Comparison of ENCODE assay signal across 8 mouse cellular contexts in genomic region chr3:97296941-97297552, GRCm38 (mm10). TPM values are rescaled to one million over a fixed set of nuclear protein-coding genes. Genes with fewer than 3 reads are reported as not detected.
DNase-seq lines count a peak whose midpoint lies in the region; ATAC-seq and TF ChIP-seq lines count a peak whose summit lies in the region.

No protein-coding gene starts in this region.

- peaks cover 34% of the 10 kb centered on the region for H3K4me1 ChIP-seq in E14TG2a.4 (replicated peaks; ENCODE audit: low read depth, low read length)
- peaks cover 61% of the 10 kb centered on the region for H3K4me1 ChIP-seq in forebrain, embryonic 13.5 days
- peaks cover 62% of the 10 kb centered on the region for H3K4me1 ChIP-seq in neural tube, embryonic 13.5 days (replicated peaks)
- peaks cover 14% of the 10 kb centered on the region for H3K4me1 ChIP-seq in thymus, adult 2 months (replicated peaks; ENCODE audit: control insufficient read depth, insufficient read depth, low read length)

- intact Hi-C loops in heart, postnatal 14 days (cut with DNase I), result loop anchor here (1.0 kb wide), 1 partner anchor 69 kb away; no protein-coding TSS in a partner anchor

- peaks cover 13% of the 10 kb centered on the region for H3K27me3 ChIP-seq in E14TG2a.4 (ENCODE audit: insufficient read depth, low read length)
- no peaks in the 10 kb centered on the region for H3K27me3 ChIP-seq in forebrain, embryonic 13.5 days
- H3K27me3 ChIP-seq in neural tube, embryonic 13.5 days, result no peaks in the 10 kb centered on the region
- H3K27me3 ChIP-seq in thymus, adult 2 months (ENCODE audit: control insufficient read depth, insufficient read depth, low read length), result no peaks in the 10 kb centered on the region

- H3K36me3 ChIP-seq in E14TG2a.4 (ENCODE audit: insufficient read depth, low read length), result no peaks in the 10 kb centered on the region
- H3K36me3 ChIP-seq in forebrain, embryonic 13.5 days (ENCODE audit: poor library complexity, severe bottlenecking), result no peaks in the 10 kb centered on the region
- H3K36me3 ChIP-seq in neural tube, embryonic 13.5 days, result no peaks in the 10 kb centered on the region
- H3K36me3 ChIP-seq in thymus, adult 2 months (ENCODE audit: control insufficient read depth, insufficient read depth, low read length), result no peaks in the 10 kb centered on the region

- peak overlapping the region; percentile 96 for H3K9ac ChIP-seq in forebrain, embryonic 13.5 days
- H3K9ac ChIP-seq in neural tube, embryonic 13.5 days, result peak overlapping the region; percentile 93

- no peaks in the 10 kb centered on the region for H3K9me3 ChIP-seq in E14TG2a.4 (ENCODE audit: low read length)
- no peaks in the 10 kb centered on the region for H3K9me3 ChIP-seq in forebrain, embryonic 13.5 days (replicated peaks)
- H3K9me3 ChIP-seq in neural tube, embryonic 13.5 days, result no peaks in the 10 kb centered on the region

- no peak for TF ChIP-seq POLR2A in thymus, adult 2 months (IDR thresholded peaks at IDR 0.05; ENCODE audit: control insufficient read depth, extremely low read depth, insufficient read depth, low read length, poor library complexity)

- DNase-seq in brain, adult 2 months (ENCODE audit: low read depth, low spot score), result peak; percentile 73
- peak; percentile 53 to 54 for DNase-seq in heart, postnatal 14 days
- DNase-seq in kidney, postnatal 36 days, result peak; percentile 34 to 63
- peak; percentile 35 to 44 for DNase-seq in lung, adult 18-20 months
- peak; percentile 37 for DNase-seq in thymus, adult 2 months

- H3K27ac ChIP-seq in forebrain, embryonic 13.5 days, result peak overlapping the region; percentile 98
- peak overlapping the region; percentile 98 for H3K27ac ChIP-seq in neural tube, embryonic 13.5 days (replicated peaks)
- peak overlapping the region; percentile 22; the same call in 1 of the 2 replicates for H3K27ac ChIP-seq in thymus, adult 2 months (ENCODE audit: control insufficient read depth, insufficient read depth, low read length)

- TF ChIP-seq CTCF in E14TG2a.4 (conservative IDR thresholded peaks at IDR 0.05; ENCODE audit: low read length), result no peak
- TF ChIP-seq CTCF in thymus, adult 2 months (IDR thresholded peaks at IDR 0.05; ENCODE audit: borderline replicate concordance, control insufficient read depth, extremely low read depth, insufficient read depth, low read length, poor library complexity), result no peak

- WGBS in forebrain, embryonic 13.5 days, result under 1% methylated on average over 16 of the region's 16 CpGs
- 2% methylated on average over 16 of the region's 16 CpGs for WGBS in neural tube, embryonic 13.5 days
- 12% methylated on average over 16 of the region's 16 CpGs for WGBS in thymus, adult 2 months

- peak overlapping the region; percentile 77 for H3K4me3 ChIP-seq in E14TG2a.4 (replicated peaks; ENCODE audit: low read length)
- H3K4me3 ChIP-seq in forebrain, embryonic 13.5 days, result peak overlapping the region; percentile 93
- peak overlapping the region; percentile 81 for H3K4me3 ChIP-seq in neural tube, embryonic 13.5 days
- H3K4me3 ChIP-seq in thymus, adult 2 months (ENCODE audit: control insufficient read depth, insufficient read depth, low read length), result peak overlapping the region; percentile 66

- ATAC-seq in forebrain, embryonic 13.5 days, result peak; percentile 57
- ATAC-seq in neural tube, embryonic 13.5 days (ENCODE audit: low read depth), result peak; percentile 75

- H3K4me2 ChIP-seq in forebrain, embryonic 13.5 days, result peak overlapping the region; percentile 83
- peak overlapping the region; percentile 90 for H3K4me2 ChIP-seq in neural tube, embryonic 13.5 days

RNA-seq across cellular contexts. Expression of gene Bcl9, which starts 0.7 kb away (rescaled TPM):
- polyA plus RNA-seq in forebrain, embryonic 13.5 days (2015; fragmentation: Nextera tagmentation; extraction: Ambion mirVana), result 101 and 105 TPM in 2 replicates
- total RNA-seq in heart, postnatal 14 days (2021), result 10 to 100 TPM; 24.6 to 27.2 TPM
- polyA plus RNA-seq in neural tube, embryonic 13.5 days (2015; fragmentation: Nextera tagmentation; extraction: Ambion mirVana), result 75.4 and 91.9 TPM in 2 replicates
- polyA plus RNA-seq in thymus, adult 2 months (2012; rRNA removed), result 22.8 and 25.8 TPM in 2 replicates

Comparison
In these comparisons a context has a peak if more than half of its experiments do, and no peak if none do; other contexts are left out.
1. Peak in every context shown above with its lines: DNase-seq, ATAC-seq, H3K4me3 ChIP-seq and H3K27ac ChIP-seq.
2. H3K27ac ChIP-seq: peak in every context shown above with its lines; median percentile 98 in forebrain, embryonic 13.5 days; 98 in neural tube, embryonic 13.5 days; 22 in thymus, adult 2 months.